Mouse (Mus musculus) left cerebral cortex, postnatal 10 days (tissue): ENCODE data around the gene Inmt. TPM values are rescaled to one million over a fixed set of nuclear protein-coding genes. Genes with fewer than 3 reads are reported as not detected.

Source experiments
- DNase-seq, 2 experiments: peaks; one replicate each; pipeline ENCODE4 v3.0.0; 2021 to 2022; ENCODE audit warnings: low spot score in 2 of 2, mixed read lengths in 1 of 2; ENCODE audit errors: extremely low spot score in 1 of 2
- intact Hi-C: fragments of 180-260 bp; cut with DNase I; formaldehyde crosslinking; loops from one replicate; pipeline ENCODE4 v1.15.1; 2025
- total RNA-seq, 2 experiments: library from RNA; stranded (reverse); gene quantifications; 2 replicates each; pipeline ENCODE4 v1.2.3; 2021

Gene Inmt
- total RNA-seq, 2 experiments from 2014 or later: not detected

DNA sequence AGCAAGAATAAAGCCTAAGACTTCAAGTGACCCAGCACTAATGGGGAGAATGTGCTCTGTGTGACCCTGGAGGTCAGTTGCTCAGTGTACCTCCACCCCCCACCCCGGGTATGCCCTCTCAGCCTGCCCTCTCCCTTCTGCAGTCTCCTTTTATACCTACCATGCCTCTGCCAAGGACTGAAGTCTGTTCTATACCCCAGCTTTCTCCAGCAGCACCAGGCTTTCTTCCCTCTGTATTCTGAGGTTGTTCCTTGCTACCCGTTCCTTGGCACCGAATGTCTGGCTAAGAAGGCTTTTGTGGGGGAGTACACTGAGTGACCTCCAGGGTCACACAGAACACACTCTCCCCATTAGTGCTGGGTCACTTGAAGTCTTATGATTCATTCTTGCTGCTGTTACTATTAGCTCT is 898 bp downstream of the Inmt start:
- intact Hi-C loops: no loop called here

DNA sequence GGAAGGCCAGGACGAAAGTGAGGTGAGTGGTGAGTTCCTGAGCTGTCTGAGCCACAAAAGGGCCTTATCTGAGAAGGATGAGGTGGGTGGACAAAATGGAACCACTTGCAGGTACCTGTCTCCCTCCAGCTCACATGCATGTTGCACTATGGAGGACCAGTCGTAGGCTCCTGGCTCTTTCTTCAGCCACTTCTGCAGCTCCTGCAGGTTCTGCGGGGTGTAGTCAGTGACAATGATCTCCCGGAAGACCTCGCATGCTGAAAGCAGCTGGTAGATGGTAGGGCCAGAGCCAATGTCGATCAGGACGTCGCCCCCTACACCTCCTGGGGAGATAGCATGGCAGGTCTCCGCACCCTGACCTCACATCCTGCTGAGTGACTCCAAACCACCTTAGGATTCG is 1.7 kb downstream of the Inmt start:
- intact Hi-C loops: no loop called here
- no peak for DNase-seq

More for the DNA sequence above, 898 bp downstream of the Inmt start:
- DNase-seq: no peak

DNA sequence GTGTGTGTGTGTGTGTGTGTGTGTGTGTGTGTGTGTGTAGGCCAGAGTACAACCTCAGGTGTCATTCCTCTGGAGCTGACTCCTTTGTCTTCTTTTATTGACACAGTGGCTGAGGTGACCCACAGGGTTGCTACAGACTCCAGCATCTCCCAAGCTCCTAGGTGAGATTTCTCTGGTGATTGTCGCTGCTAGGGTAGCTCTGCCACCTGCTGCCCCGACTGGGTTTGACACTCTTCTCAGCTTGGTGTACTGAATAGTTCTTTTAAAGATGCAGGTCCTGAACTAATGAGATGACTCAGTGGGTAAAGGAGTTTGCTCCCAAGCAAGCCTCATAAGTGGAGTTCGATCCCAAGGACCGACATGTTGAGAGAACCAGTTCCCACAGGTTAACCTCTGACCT is 3.2 kb downstream of the Inmt start:
- intact Hi-C loops: no loop called here
- DNase-seq: no peak

- intact Hi-C loops: loop anchor here (5.0 to 10.0 kb wide), 5 partner anchors 98 to 583 kb away; partner anchors contain the start of gene Znrf2
- no peak for DNase-seq
Observed at GRCm38 (mm10) chr6:55169818-55170217, 5.0 kb downstream of the Inmt start.

GRCm38 (mm10) chr6:55166777-55167463 is 7.9 kb downstream of the Inmt start:
- peak; percentile 69 to 77 for DNase-seq
- intact Hi-C loops: loop anchor here (1.0 to 10.0 kb wide), 6 partner anchors 95 to 580 kb away; partner anchors contain the start of gene Znrf2

- peak in 1 of 2 experiments; percentile 3 for DNase-seq
- intact Hi-C loops: loop anchor here (10.0 kb wide), 3 partner anchors 248 to 458 kb away; partner anchors contain the start of gene Znrf2
Observed at GRCm38 (mm10) chr6:55163046-55163584, 11.7 kb downstream of the Inmt start.

DNA sequence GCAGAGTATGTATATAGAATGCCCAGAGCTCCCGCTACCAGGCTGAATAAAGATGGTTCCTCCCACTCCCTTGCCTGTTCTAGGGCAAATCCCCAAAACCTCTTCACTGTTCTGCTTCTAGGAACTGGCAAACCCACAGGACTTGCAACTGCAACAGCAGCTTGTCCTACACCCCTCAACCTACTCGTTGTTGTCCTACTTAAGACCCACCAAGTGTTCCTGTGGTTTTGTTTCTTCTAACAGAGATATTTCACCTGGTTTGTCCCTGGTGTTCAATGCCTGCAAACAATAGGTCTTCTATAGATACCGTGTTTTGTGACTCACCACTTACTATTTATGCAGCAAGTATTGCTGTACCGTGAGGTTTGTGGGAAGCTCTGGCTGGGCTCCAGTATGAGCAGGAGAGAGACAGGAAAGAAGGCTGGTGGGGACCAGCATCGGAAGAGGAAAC is 13.5 kb downstream of the Inmt start:
- intact Hi-C loops: loop anchor here (10.0 kb wide), 3 partner anchors 247 to 457 kb away; partner anchors contain the start of gene Znrf2
- DNase-seq: peak; percentile 63 to 66

DNA sequence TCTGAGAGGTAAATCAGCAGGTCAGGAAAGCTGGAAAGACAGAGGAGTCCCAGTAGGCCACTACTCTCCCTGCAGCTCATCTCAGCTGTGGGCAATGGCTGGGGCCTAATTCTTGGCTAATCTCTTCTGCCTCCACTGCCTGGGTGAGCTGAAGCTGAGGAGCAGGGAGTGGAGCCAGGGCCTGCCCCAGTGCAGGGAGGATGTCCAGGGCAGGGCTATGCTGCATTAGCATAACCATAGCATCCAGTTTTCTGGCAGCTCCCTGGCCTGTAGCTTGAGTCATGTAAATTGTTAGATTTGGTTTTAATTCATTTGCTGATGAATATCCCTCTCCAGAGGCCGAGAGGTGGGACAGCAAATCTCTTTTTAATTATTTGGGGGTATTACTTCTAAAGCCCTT is 15.6 kb downstream of the Inmt start:
- intact Hi-C loops: no loop called here
- no peak for DNase-seq

GRCm38 (mm10) chr6:55152226-55152625 is 22.6 kb downstream of the Inmt start:
- DNase-seq: no peak
- intact Hi-C loops: no loop called here

GRCm38 (mm10) chr6:55146138-55146537 is 28.7 kb downstream of the Inmt start:
- no peak for DNase-seq
- intact Hi-C loops: no loop called here

- intact Hi-C loops: no loop called here
Observed at GRCm38 (mm10) chr6:55145285-55145684, 29.6 kb downstream of the Inmt start.

GRCm38 (mm10) chr6:55138343-55138742 is 36.5 kb downstream of the Inmt start:
- no peak for DNase-seq
- intact Hi-C loops: no loop called here

More at GRCm38 (mm10) chr6:55145285-55145684, 29.6 kb downstream of the Inmt start:
- DNase-seq: no peak

GRCm38 (mm10) chr6:55133425-55133824 is 41.4 kb downstream of the Inmt start:
- DNase-seq: no peak
- intact Hi-C loops: no loop called here

GRCm38 (mm10) chr6:55132794-55133193 is 42.0 kb downstream of the Inmt start, which contains the start of gene Crhr2:
Gene Crhr2, minus strand, starts transcription at chr6:55133016.
- intact Hi-C loops: no loop called here
- no peak for DNase-seq

GRCm38 (mm10) chr6:55131301-55131700 is 43.5 kb downstream of the Inmt start:
- DNase-seq: no peak
- intact Hi-C loops: no loop called here

DNA sequence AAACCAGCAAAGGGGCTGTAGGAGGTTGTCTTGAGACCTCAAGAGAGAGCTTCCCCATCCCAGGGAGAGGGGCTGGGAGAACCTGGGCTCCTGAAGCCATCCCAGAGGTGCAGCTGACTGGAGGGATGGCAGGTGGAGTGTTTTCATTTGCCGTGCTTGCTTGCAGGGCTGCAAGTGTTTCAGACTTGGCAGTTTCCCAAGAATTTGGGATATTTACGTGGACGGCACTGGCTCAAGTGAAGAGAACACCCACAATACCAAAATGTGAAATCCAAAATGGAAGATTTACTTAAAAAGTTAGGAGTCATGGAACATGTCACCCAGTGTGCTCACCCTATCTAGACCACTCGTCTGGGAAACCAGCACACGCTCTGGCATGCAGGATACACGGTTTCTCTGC is 44.2 kb downstream of the Inmt start:
- intact Hi-C loops: no loop called here
- DNase-seq: no peak

GRCm38 (mm10) chr6:55128391-55128790 is 46.5 kb downstream of the Inmt start:
- intact Hi-C loops: no loop called here
- DNase-seq: no peak

- DNase-seq: no peak
- intact Hi-C loops: no loop called here
Observed at GRCm38 (mm10) chr6:55126576-55126975, 48.3 kb downstream of the Inmt start.

GRCm38 (mm10) chr6:55123056-55123455 is 51.8 kb downstream of the Inmt start:
- no peak for DNase-seq
- intact Hi-C loops: no loop called here
